20 mouse cellular contexts compared by ENCODE assay signal in the genomic region with DNA sequence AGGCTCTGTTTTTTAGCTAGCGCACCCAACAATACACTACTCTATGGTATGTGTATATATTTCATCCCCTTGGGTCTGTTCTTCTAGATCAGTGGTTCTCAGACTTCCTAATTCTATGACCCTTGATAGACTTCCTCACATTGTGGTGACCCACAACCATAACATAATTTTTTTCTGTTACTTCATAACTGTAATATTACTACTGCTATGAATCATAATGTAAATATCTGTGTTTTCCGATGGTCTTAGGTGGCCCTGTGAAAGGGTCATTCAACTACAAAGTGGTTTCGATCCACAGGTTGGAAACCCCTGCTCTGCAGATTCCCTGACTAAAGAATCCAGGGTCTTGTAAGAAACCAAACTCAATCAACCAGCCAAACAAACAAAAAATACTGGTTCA.
"Had no signal": no experiment of that assay in that cellular context is flagged by ENCODE, and none has a peak within 500 bp of the region (broad histone marks: within the 10 kb centered on the region; RNA-seq: fewer than 3 reads in every experiment).

No protein-coding gene starts in this region.

- DNase-seq: gastrocnemius, adult 2 months; gastrocnemius, postnatal 10 days; gastrocnemius, postnatal 25 days; heart, adult 11 months; heart, adult 2 months; heart, postnatal 14 days; heart, postnatal 36 days; kidney, adult 18-20 months; kidney, adult 8-10 months; kidney, postnatal 10 days; kidney, postnatal 4 days had no signal

- H3K4me3 ChIP-seq: gastrocnemius, adult 2 months; heart, adult 2 months; heart, embryonic 13.5 days; heart, embryonic 15.5 days; layer of hippocampus, adult 2 months; left cerebral cortex, adult 2 months; limb, embryonic 10.5 days; limb, embryonic 12.5 days; liver, embryonic 12.5 days had no signal

- H3K9me3 ChIP-seq: heart, embryonic 13.5 days; heart, embryonic 15.5 days; limb, embryonic 10.5 days; limb, embryonic 12.5 days; liver, embryonic 12.5 days had no signal

- H3K27ac ChIP-seq: gastrocnemius, adult 2 months; heart, adult 2 months; heart, embryonic 13.5 days; heart, embryonic 15.5 days; hindbrain, embryonic 14.5 days; layer of hippocampus, adult 2 months; left cerebral cortex, adult 2 months; limb, embryonic 10.5 days; limb, embryonic 12.5 days; liver, embryonic 12.5 days had no signal

- H3K27me3 ChIP-seq: limb, embryonic 12.5 days had no signal

- H3K4me2 ChIP-seq: heart, embryonic 11.5 days; heart, embryonic 13.5 days; heart, embryonic 15.5 days; hindbrain, embryonic 14.5 days; limb, embryonic 12.5 days; liver, embryonic 12.5 days had no signal

- H3K36me3 ChIP-seq: heart, embryonic 13.5 days; heart, embryonic 15.5 days; limb, embryonic 10.5 days; limb, embryonic 12.5 days; liver, embryonic 12.5 days had no signal

- H3K9ac ChIP-seq: heart, embryonic 13.5 days; heart, embryonic 15.5 days; hindbrain, embryonic 14.5 days; limb, embryonic 12.5 days; liver, embryonic 12.5 days had no signal

- ATAC-seq: liver, embryonic 12.5 days had no signal

- H3K4me1 ChIP-seq: liver, embryonic 12.5 days had no signal
